Mouse (Mus musculus): Measurements from ENCODE around the gene Ip6k2.

Gene Ip6k2

DNA sequence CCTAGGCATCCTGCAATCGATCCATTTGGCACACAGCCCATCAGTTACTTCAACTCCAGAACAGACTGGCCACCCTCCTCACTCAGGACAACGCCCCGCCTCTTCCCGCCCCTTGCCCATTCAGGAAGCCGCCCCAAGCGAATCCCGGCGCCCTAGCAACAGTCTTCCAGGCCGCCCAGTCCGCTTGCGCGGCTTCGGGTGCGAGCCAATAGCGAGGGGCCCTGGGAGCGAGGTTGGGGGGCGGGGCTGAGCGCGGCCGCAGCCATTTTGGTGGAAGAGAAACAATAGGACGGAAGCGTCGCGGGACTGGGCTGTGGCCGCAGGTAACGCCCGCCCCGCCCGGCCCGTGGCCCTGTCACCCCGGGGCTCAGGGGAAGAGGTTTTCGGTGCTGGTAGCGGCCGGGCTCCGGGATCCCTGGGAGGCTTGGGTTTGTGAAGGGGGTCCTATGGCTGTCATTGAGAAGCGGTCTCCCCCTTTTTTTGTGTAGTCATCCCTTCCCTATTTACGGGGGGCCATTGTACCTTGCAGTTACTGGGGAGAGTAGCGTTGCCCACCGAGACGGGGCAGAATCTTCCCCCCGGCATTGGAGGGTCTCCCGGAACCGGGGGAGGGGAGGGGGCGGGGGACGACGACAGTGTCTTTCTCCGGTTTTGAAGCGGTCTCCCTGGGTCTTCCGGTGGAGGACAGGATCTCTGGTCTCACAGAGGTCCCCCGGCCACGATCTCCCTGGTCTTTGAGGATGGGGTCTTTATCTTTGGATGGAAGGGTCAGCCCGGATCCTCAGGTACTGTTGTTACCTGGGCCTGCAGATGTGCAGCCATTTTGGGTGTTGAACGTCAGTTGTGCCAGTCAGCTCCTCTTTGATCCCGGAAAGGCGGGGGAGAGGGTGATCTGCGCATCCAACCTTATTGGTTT, at the start of gene Ip6k2:
Ip6k2 (plus strand) TSS at position 249 of the 916 bp plus-strand sequence.
- DNase-seq (ENCODE audit: low spot score): peak; percentile 96

DNA sequence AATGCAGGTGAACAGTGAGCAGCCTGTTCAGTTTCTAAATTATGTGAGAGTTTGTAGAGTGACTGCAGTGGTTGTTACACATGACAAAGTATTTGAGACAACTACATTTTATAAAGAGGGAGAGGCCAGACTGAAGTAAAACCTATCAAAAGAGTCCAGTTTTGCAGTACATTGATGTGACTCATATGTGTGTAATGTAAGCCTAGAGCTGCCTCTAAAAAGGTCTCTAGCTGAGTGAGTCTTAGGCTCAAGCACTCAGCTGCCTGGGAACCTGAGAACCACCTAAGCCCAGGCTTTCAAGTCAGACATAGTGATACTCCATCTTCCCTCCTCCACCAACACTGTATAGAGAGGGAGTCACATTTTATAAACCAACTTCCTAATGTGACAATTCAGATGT, 49.0 kb upstream of the Ip6k2 start:
- no peak for DNase-seq (ENCODE audit: low spot score)

DNA sequence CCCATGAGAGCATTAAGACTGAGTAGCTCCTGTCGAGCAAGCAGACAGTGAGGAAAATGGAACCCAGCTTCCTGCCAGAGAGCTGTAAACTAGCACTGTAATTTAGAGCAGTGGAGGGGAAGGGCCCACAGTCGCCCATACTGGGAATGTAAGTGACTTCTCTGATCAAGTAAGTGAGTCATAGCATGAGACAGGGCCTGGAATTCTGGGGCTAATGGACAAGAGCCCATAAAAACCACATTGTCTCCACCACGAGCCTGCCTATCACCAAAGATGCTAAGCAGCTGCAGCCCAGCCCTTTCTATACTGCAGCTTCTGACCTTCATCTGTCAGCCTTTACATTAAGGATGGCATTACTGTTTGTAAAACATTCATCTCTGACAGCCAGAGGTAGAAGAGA, 44.4 kb upstream of the Ip6k2 start:
- DNase-seq (ENCODE audit: low spot score): no peak

DNA sequence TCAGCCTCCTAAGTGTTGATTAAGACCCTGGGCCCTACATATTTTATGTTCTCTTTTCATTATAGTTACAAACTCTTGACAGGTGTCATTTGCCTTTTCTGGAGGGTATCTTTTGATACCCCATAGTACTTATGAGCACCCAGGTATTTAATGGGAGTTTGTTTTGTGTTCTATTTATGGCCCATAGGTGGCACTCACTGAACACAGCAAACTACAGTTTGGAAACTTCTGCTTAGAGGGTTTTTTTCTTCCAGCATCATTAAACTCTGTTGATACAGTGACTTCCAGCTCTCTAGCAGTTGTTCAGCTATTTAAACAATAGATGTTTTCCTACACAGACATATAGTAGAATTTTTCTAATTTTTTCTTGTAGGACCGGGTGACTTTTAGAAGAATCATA, 43.5 kb upstream of the Ip6k2 start:
- no peak for DNase-seq (ENCODE audit: low spot score)

DNA sequence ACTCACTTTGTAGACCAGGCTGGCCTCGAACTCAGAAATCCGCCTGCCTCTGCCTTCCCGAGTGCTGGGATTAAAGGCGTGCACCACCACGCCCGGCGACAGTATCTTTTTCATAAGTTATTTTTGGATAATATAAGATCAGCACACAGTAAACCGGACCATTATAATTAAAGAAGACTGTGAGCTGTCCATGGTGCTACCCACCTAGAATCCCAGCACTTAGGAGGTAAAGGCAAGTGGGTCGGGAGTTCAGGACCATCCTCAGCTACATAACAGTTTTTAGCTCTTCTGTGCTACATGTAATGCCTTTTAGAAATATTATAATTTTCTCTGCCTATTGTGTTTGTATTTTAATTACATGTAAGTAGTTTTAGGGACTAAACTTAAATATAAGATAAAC, 41.5 kb upstream of the Ip6k2 start:
- DNase-seq (ENCODE audit: low spot score): no peak

DNA sequence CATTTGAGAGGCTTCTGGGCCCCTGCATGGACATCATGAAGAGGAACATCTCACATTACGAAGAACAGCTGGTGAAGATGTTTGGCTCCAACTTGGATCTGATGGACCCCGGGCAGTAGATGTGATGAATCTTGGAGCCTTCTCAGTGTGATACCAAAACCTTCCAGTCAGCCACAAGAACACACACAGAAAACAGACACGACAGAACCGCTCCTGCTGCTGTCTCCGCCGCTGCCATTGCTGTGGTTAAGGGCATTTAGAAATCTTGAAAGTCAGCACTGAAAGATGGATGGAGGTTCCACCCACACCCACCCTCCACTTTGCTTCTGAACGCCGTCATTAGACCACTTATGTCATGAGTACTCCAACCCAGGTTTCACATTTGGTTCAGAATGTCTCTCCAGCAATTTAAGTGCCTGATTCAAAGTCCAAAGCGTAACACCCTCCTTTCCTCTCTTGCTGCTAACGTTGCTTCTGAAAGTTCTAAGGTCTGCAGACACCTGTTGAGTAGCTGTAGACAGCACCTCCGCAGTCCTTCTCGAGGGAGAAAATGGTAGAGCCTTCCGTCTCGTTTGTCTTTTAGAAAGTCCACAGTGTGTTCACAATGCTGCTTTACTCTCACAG, 36.6 kb upstream of the Ip6k2 start:
- DNase-seq (ENCODE audit: low spot score): no peak

DNA sequence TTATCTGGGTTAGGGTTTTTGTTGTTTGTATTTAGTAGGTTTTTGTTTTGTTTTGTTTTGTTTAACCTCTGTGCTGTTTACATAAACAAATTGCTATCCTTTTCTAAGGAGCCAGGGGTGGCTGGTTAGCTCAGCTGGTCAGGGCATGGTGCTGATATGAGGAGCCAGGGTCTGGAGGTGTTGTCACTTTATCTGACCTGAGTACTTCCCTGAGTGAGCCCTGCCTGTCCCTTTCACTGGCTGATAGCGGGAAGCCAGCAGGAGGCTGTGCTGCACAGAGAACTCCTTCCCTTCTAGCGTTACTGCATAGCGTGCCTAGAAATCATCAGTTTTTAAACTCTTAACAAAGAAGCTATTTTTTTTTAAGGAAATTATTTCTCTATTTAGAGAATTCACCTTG, 35.9 kb upstream of the Ip6k2 start:
- DNase-seq (ENCODE audit: low spot score): no peak

DNA sequence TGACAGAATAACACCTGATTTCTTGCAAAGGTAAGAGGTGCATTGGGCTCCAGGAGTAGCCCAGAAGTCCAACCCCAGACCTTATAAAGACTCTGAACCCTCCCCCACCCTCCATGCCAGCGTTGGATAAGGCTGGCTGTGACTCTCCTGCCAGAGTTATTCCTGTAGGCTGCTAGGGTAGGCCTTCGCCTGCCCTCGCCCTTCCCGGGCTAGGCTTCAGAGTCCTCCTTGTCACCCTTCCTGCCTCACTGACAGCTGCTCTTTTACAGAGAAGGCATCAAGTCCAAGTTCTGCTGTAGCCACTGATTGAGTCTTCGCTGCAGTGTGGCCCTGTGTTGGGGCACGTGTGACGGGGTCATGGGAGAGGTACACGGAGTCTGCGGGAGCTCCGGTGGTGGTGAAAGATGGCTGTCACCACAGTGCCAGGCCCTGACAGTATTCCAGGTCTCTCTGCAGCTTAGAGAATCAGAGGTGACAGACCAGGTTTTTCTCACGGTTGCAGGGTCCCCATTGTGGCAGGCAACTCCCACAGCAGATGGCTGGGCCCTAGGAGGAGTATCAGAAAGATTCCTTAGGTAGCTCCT, 34.9 kb upstream of the Ip6k2 start:
- no peak for DNase-seq (ENCODE audit: low spot score)

DNA sequence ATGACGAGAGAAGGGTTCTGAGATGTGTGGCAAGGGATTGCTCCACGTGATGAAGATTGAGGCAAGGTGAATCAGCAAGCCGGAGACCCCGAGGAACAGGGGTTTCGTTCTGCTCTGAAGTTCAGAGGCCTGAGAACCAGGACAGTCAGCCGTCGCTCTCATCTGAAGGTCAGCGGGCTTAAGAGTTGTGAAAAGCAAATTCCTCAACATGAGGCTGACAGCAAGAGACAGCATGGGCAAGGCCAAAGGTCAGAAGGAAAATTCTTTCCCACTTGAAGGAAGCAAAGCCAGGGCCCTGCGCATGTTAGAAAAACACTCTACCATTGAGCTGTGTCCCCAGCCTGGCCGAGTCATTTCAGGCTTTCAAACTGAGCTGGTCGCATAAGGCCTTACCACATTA, 33.0 kb upstream of the Ip6k2 start:
- no peak for DNase-seq (ENCODE audit: low spot score)

DNA sequence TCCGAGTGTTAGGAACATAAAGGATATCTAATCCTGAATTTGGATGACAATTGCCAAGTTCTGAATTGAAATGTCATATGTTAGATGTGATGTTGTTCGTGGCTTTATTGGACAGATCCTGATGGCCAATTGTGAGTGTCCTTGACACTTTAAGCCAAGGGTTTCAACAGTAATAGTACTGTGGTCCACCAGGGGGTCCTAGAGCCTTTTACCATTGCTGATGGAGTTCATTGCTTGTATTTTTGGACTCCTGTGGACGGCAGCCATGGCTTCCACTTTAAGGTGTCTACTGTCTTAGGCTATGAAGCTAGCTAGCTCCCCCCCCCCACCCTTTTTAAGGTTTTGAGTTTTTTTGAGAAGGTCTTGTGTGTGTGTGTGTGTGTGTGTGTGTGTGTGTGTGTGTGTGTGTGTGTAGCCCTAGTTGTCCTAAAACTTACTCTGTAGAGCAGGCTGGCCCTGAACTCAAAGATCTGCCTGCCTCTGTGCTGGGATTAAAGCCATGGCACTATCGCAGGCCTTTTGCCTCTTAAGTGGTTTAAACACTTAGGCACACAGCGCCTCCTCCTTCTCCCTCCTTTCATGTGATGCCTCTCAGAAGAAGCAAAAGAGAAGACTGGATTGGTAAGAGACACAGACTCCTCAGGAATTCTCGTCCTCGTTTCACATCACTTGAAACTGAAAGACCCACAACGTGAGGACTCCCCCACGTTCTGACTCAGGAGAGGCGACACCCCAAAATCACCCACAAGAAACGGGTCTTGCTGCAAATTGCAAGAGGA, 31.3 kb upstream of the Ip6k2 start:
- no peak for DNase-seq (ENCODE audit: low spot score)

DNA sequence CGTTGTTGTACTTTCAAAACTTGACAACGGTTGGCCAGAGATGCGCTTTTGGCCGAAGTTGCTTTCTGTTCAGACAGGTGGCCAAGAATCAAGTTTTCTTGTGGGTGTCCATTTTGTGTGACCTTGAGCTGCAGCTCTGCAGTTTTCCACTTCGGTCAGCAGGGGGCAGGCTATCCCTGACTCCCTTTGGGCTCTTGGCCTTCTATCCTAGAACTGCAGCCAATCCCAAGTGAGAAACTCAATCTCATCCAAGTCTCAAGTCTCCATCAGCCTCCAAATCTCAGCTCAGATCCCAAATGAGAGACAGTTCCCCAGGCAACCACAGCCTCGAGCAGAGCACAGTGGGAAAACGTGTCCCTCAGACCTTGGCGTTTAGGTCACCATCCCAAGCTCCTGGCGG, 30.3 kb upstream of the Ip6k2 start:
- peak; percentile 68 for DNase-seq (ENCODE audit: low spot score)

DNA sequence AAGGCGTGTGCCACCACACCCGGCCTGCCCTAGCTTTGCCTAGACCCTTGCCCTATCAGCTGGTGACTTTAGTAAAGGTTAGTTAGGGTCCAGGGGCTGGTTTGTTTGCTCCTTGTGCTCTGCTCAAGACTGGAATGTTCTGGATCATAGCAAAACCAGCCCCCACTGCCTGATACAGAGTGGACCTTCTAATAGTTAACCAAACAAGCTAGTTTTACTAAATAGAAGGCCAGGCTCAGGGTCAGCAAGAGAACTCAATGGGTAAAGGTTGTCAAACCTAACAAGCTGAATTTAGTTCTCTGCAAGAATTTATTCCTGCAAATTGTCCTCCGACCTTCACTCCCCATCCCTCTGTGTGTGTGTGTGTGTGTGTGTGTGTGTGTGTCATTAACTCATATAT, 29.6 kb upstream of the Ip6k2 start:
- DNase-seq (ENCODE audit: low spot score): no peak

DNA sequence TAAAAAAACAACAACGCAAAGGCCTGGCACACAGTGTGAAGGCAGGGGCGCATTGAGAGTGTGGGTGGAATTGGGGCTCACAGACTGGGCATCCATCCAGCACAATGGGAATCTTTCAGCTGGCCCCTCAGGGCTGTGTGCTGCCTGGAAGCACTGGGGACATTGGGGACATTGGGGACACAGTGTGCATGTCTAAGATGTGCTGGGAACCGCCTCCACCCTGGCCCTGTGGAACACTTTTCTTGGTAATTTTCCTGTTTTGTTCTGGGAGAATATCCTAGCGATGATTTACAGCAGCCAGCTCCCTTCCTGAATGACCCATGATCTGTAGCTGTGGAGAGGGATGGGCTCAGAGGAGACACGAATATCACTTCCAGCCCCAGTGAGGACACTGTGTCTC, 29.2 kb upstream of the Ip6k2 start:
- DNase-seq (ENCODE audit: low spot score): peak; percentile 71

DNA sequence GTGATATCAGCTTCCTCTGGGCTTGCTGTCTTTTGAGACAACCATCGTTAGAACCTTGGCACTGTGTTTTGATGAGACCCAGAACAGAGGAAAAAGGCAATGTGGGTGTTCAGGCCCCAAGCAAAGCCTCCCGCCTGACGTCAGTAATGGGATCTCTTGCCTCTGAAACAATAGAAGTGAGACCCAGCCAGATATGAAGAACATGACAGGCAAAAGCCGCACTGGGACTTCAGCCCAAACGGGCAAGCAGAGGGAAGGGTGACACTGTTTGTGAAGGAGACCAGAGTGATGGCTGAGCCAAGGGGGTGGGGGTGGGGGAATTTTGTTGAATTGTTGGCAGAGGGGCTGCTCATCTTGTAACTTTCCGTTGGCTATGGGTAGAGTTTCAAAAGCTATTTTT, 26.2 kb upstream of the Ip6k2 start:
- no peak for DNase-seq (ENCODE audit: low spot score)

DNA sequence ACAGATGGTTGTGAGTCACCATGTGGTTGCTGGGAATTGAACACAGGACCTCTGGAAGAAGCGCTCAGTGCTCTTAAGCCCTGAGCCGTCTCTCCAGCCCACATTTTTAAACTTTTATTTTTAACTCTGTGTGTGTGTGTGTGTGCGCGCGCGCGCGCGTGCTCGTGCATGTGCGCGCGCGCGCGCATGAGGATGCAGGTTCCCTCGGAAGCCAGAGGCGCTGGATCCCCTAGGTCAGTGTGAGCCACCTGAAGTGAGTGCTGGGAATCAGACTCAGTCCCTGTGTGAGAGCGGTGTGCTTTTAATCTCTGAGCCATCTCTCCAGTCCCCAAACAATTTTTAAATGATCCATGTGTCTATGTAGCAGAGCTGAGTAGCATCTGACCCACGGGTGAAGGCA, 24.5 kb upstream of the Ip6k2 start:
- DNase-seq (ENCODE audit: low spot score): no peak

DNA sequence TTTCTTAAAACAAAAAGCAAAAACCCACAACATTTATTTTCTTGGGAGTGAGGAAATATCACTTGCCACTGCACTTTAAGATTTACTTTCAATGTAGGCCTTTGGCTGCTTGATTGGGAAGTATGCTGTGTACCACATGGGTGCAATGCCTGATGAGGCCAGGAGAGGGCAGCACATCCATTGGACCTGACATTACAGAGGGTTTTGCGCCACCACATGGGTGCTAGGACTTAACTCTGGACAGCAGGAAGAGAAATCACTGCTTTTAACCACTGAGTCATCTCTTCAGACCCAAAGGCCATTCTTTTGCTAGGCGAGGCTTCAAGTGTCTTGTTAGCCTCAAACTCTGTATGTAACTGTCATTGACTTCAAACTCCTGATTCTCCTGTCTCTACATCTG, 23.8 kb upstream of the Ip6k2 start:
- DNase-seq (ENCODE audit: low spot score): no peak

DNA sequence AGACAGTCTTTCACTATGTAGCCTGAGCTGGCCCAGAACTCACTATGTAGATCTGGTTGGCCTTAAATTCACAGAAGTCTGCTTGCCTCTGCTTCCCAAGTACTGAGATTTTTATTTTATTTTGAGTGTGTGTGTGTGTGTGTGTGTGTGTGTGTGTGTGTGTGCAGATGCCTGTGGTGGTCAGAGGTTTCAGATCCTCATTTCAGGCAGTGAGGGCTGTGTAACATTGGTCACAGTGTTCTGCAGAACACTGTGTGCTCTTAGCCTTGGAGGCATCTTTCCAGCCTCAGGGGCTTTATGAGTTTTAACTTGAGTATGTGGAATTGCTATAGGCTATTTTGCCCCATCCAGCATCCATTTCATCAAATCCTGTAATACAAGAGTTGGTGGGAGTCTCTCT, 22.0 kb upstream of the Ip6k2 start:
- DNase-seq (ENCODE audit: low spot score): no peak

DNA sequence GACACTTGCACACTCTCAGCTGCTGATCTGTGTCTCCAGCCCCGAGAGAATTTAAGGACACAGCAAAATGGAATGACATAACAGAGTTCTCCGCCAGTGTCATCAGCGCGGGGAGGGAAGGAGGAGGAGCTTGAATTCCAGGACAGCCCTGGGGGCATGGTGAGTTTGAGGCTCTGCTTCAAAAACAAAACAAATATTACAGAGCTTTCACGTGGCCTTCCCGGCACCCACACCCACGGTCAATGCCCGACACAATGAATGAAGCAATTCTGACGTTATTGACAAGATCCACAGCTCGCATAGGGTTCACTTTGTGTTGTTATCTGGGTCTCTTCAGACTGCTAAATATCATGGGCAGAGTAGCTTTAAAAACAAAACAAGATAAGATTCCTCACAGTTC, 18.6 kb upstream of the Ip6k2 start:
- DNase-seq (ENCODE audit: low spot score): no peak

DNA sequence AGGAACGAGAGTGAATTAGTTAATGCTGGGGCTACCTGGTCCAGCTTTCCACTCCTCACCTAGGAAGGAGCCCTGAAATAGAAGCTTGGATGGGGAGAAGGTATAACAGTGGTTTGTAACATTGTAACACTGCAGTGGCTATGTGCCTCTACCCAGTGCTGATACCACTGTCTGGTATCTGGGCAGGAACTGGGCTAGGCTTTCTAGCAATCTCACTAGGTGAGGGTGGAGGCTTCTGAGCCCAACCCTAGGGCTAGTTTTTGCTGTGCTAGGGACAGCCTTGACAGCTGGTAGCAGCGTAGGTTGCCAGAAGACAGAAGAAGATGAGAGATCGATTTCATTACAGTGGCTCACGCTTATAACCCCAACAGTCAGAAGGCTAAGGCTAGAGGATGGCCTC, 7.0 kb upstream of the Ip6k2 start:
- no peak for DNase-seq (ENCODE audit: low spot score)

DNA sequence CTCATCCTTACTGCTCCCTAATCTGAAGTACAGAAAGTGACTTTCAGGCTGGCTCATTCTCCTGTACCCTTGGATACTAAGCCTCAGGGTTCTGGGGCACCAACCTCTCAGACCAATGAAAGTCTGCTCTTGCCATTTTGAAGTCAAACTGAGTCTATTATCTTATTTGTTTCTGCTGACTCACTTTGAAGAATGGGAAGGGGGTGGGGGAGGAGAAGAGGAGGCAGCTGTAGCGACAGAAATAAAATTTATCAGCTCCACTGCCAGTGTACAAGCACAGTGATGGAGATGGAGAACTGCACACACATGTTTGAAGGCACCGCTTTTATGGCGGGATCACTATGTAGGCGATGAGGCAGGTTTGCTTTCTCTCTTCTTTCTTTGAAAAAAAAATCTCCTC, 6.3 kb upstream of the Ip6k2 start:
- no peak for DNase-seq (ENCODE audit: low spot score)

DNA sequence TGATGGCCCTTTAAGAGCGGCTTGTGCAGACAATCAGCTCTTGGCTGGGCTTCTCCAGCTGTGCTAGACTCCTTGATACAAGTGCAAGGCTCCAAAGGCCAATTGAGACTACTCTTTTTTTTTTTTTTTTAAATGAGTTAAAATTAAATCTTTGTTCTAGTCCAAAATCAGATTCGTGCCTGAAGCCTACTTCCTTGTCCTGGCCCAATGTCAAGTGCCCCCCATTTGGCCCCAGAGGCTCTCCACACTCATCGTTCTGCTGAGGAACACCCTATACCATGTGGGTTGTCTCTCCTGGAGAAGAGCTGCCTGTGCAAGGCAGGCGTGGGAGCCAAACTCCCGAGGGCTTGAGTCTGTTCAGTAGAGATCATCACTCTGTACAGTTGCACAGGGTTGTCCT, 2.6 kb upstream of the Ip6k2 start:
- no peak for DNase-seq (ENCODE audit: low spot score)

DNA sequence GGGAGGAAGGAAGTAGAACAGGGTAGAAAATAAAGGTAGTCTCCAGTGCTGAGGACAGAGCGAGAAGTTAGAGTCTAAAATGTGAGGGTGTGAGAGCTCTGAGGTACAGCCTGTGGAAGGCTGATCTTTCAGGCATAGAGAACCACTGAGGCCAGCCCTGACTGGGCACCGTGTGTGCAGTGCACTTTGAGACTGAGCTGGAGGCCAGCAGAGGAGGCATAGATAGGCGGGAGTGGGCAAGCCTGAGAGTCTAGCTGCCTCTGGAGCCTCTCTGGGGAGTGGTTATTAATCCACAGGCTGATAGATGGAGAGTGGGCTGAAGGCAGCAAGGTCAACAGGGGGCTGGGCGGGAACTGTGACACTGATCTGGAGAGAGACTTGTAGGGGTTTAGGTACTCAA, 1.7 kb upstream of the Ip6k2 start:
- no peak for DNase-seq (ENCODE audit: low spot score)

All from layer of hippocampus, adult 11-12 months (tissue).